Mouse (Mus musculus) spleen, adult 12 weeks (tissue): Measurements from ENCODE around the gene Ncbp1.

ENCODE experiments used
- DNase-seq: peaks from one replicate; pipeline ENCODE4 v3.0.0; 2022; ENCODE audit warnings: low spot score

Ncbp1 gene

GRCm38 (mm10) chr4:46201834-46202561 lies 63.6 kb downstream of the Ncbp1 start:
- peak; percentile 40 for DNase-seq

- no peak for DNase-seq
These were observed 64.2 kb downstream of the Ncbp1 start for GRCm38 (mm10) chr4:46202562-46203126.

GRCm38 (mm10) chr4:46221090-46221489 lies 82.7 kb downstream of the Ncbp1 start:
- DNase-seq = no peak
